Mouse (Mus musculus) hindbrain, embryonic 14.5 days (tissue): ENCODE results near the gene Gm5447. TPM values are rescaled to one million over a fixed set of nuclear protein-coding genes. Genes with fewer than 3 reads are reported as not detected.

Experiments used
- polyA plus RNA-seq: library from polyadenylated mRNA; unstranded; fragments of >200 nt; fragmentation: Nextera tagmentation; extraction: Ambion mirVana; gene quantifications from 2 replicates; pipeline ENCODE4 v1.2.1, GENCODE M21; 2014

The Gm5447 gene
- polyA plus RNA-seq, 1 experiment from 2014 or later, result not detected

Other genes with a start within 250 kb of the Gm5447 start
- 0.08 and 0.25 TPM in 2 replicates for gene Irf4, start 225.0 kb upstream of the Gm5447 start, polyA plus RNA-seq
- gene Hus1b, start 26.4 kb upstream of the Gm5447 start, polyA plus RNA-seq, result not detected in 2 replicates
- gene Exoc2, start 111 bp upstream of the Gm5447 start, polyA plus RNA-seq, result 58.6 and 59.9 TPM in 2 replicates